Mouse (Mus musculus) stomach, postnatal 0 days (tissue): ENCODE measurements around the gene Klhl8.
A peak's percentile ranks its signal among the peaks of the same experiment; 100 is the strongest.

Experiments used
- CTCF ChIP-seq: IDR thresholded peaks from 2 replicates; pipeline ENCODE4 v1.5.1; 2016; ENCODE audit warnings: antibody characterized with exemption, low read depth, mild to moderate bottlenecking, moderate library complexity
- EP300 ChIP-seq: optimal IDR thresholded peaks from 2 replicates; pipeline ENCODE3; 2016; ENCODE audit warnings: antibody characterized with exemption

DNA sequence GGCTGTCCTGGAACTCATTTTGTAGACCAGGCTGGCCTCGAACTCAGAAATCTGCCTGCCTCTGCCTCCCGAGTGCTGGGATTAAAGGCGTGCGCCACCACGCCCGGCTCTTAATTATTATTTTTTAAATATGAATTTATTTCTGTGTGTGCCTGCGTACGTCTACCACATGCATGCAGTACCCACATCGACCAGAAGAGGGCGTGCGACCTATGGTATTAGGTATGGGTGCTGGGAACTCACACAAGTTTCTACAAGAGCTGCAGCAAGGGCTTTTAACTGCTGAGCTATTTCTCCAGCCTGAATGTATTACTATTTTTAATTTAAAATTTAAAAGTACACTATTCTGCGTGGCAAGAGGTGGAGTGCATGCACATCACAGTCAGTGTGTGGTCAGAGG is 15.3 kb upstream of the Klhl8 start:
- TF ChIP-seq CTCF: peak; percentile 67
- no peak for TF ChIP-seq EP300
